In genomic region chr17:4365811-4366210, GRCm38 (mm10) we compare ENCODE assay signal across 22 mouse cellular contexts.
DNase-seq lines count a peak whose midpoint lies in the region; ATAC-seq and TF ChIP-seq lines count a peak whose summit lies in the region.
"Had no signal": no experiment of that assay in that cellular context is flagged by ENCODE, and none has a peak within 500 bp of the region (broad histone marks: within the 10 kb centered on the region; RNA-seq: fewer than 3 reads in every experiment).

No protein-coding gene starts in this region.

- no peak for TF ChIP-seq EP300 in lung, postnatal 0 days (IDR thresholded peaks at IDR 0.05)

- no peaks in the 10 kb centered on the region for H3K9me3 ChIP-seq in lung, embryonic 14.5 days (ENCODE audit: low read depth, low read length)
- no peaks in the 10 kb centered on the region for H3K9me3 ChIP-seq in lung, embryonic 15.5 days
- no peaks in the 10 kb centered on the region for H3K9me3 ChIP-seq in lung, embryonic 16.5 days (ENCODE audit: control insufficient read depth, low read length)
- no peaks in the 10 kb centered on the region for H3K9me3 ChIP-seq in lung, postnatal 0 days (ENCODE audit: low read length)
- H3K9me3 ChIP-seq: G1E had no signal

- no peak overlapping the region for H3K4me3 ChIP-seq in lung, embryonic 14.5 days (ENCODE audit: low read depth, low read length)
- no peak overlapping the region for H3K4me3 ChIP-seq in lung, embryonic 15.5 days
- no peak overlapping the region for H3K4me3 ChIP-seq in lung, embryonic 16.5 days (ENCODE audit: low read length)
- H3K4me3 ChIP-seq in lung, postnatal 0 days (ENCODE audit: low read depth, low read length) = no peak overlapping the region

- no peak overlapping the region for H3K9ac ChIP-seq in lung, embryonic 14.5 days
- no peak overlapping the region for H3K9ac ChIP-seq in lung, embryonic 15.5 days
- H3K9ac ChIP-seq in lung, embryonic 16.5 days (ENCODE audit: low read length) = no peak overlapping the region
- no peak overlapping the region for H3K9ac ChIP-seq in lung, postnatal 0 days (replicated peaks; ENCODE audit: low read depth)

- H3K36me3 ChIP-seq in lung, embryonic 14.5 days (ENCODE audit: insufficient read depth) = no peaks in the 10 kb centered on the region
- H3K36me3 ChIP-seq in lung, embryonic 15.5 days = no peaks in the 10 kb centered on the region
- H3K36me3 ChIP-seq in lung, embryonic 16.5 days (ENCODE audit: control insufficient read depth, insufficient read depth, low read length) = no peaks in the 10 kb centered on the region
- H3K36me3 ChIP-seq in lung, postnatal 0 days (ENCODE audit: insufficient read depth, low read length) = no peaks in the 10 kb centered on the region
- H3K36me3 ChIP-seq: G1E had no signal

- H3K27ac ChIP-seq in lung, embryonic 14.5 days (ENCODE audit: low read depth) = no peak overlapping the region
- no peak overlapping the region for H3K27ac ChIP-seq in lung, embryonic 15.5 days
- H3K27ac ChIP-seq in lung, embryonic 16.5 days (ENCODE audit: low read length) = no peak overlapping the region
- no peak overlapping the region for H3K27ac ChIP-seq in lung, postnatal 0 days (ENCODE audit: low read length)

- H3K27me3 ChIP-seq in lung, embryonic 14.5 days (ENCODE audit: insufficient read depth, low read length) = no peaks in the 10 kb centered on the region
- no peaks in the 10 kb centered on the region for H3K27me3 ChIP-seq in lung, embryonic 15.5 days
- no peaks in the 10 kb centered on the region for H3K27me3 ChIP-seq in lung, embryonic 16.5 days (ENCODE audit: control insufficient read depth, insufficient read depth, low read depth, low read length)
- no peaks in the 10 kb centered on the region for H3K27me3 ChIP-seq in lung, postnatal 0 days (replicated peaks; ENCODE audit: insufficient read depth, low read length)
- H3K27me3 ChIP-seq: CH12.LX, Patski had no signal

- no peaks in the 10 kb centered on the region for H3K4me1 ChIP-seq in lung, embryonic 14.5 days (ENCODE audit: insufficient read depth)
- no peaks in the 10 kb centered on the region for H3K4me1 ChIP-seq in lung, embryonic 15.5 days
- H3K4me1 ChIP-seq in lung, embryonic 16.5 days (replicated peaks; ENCODE audit: control insufficient read depth, insufficient read depth, low read length) = no peaks in the 10 kb centered on the region
- no peaks in the 10 kb centered on the region for H3K4me1 ChIP-seq in lung, postnatal 0 days (ENCODE audit: insufficient read depth, low read depth, low read length)

- no peak for ATAC-seq in lung, embryonic 14.5 days (ENCODE audit: insufficient read depth)
- ATAC-seq in lung, embryonic 15.5 days (ENCODE audit: borderline replicate concordance, extremely low read depth, low FRiP score, low TSS enrichment) = peak; percentile 55; the same call in 1 of the 2 replicates
- peak; percentile 74; the same call in 1 of the 2 replicates for ATAC-seq in lung, embryonic 16.5 days (ENCODE audit: low read depth)
- ATAC-seq in lung, postnatal 0 days = no peak
- ATAC-seq: activated CD4-positive, CD25-positive, alpha-beta regulatory T cell, adult 4 months; CD4-positive, CD25-positive, alpha-beta regulatory T cell, adult 4 months; Patski had no signal

- peak; percentile 7 for DNase-seq in lung, embryonic 14.5 days
- DNase-seq in lung, postnatal 36 days = no peak
- DNase-seq in lung, adult 18-20 months = no peak
- no peak for DNase-seq in lung, postnatal 10 days
- DNase-seq in lung, postnatal 0 days (ENCODE audit: low spot score) = peak; percentile 30
- DNase-seq in lung, postnatal 25 days (ENCODE audit: low spot score) = no peak
- DNase-seq: adrenal gland, adult 2 months; adrenal gland, adult 8-10 months; adrenal gland, postnatal 10 days; adrenal gland, postnatal 14 days; adrenal gland, postnatal 25 days; adrenal gland, postnatal 36 days; B cell, adult 2 months; cerebellum, adult 11 months; cerebellum, adult 11-12 months had no signal

- no peak for TF ChIP-seq CTCF in lung, embryonic 14.5 days (IDR thresholded peaks at IDR 0.05; ENCODE audit: low read depth)
- TF ChIP-seq CTCF in lung, postnatal 0 days (IDR thresholded peaks at IDR 0.05) = no peak

- H3K4me2 ChIP-seq in lung, embryonic 14.5 days = no peak overlapping the region
- no peak overlapping the region for H3K4me2 ChIP-seq in lung, embryonic 15.5 days
- no peak overlapping the region for H3K4me2 ChIP-seq in lung, embryonic 16.5 days (ENCODE audit: low read depth, low read length)
- no peak overlapping the region for H3K4me2 ChIP-seq in lung, postnatal 0 days (replicated peaks; ENCODE audit: low read depth, low read length)

Comparison
In these comparisons a context has a peak if more than half of its experiments do, and no peak if none do; other contexts are left out.
1. ATAC-seq: peak in lung, embryonic 15.5 days (single experiment) and lung, embryonic 16.5 days (single experiment); none in lung, embryonic 14.5 days (single experiment) and lung, postnatal 0 days (single experiment).
2. DNase-seq: peak in lung, embryonic 14.5 days (single experiment) and lung, postnatal 0 days (single experiment); none in lung, postnatal 36 days (single experiment), lung, adult 18-20 months (0 of 2), lung, postnatal 10 days (single experiment) and lung, postnatal 25 days (single experiment).